Mouse (Mus musculus) lung, embryonic 14.5 days (tissue): ENCODE results near the gene Ccdc70. TPM values are rescaled to one million over a fixed set of nuclear protein-coding genes. Genes with fewer than 3 reads are reported as not detected.
"Not testable (repeated sequence)": the region's sequence is repeated elsewhere in the genome, so short reads cannot be mapped to it uniquely, and the experiment has no call there.

Experiments
- ATAC-seq: fragments of 200-750 bp; cut with Nextera tagmentation; 2 replicates; pipeline ENCODE4 v1.8.0; 2017; ENCODE audit warnings: mild to moderate bottlenecking, moderate TSS enrichment, moderate library complexity; ENCODE audit not compliant: insufficient read depth
- DNase-seq: peaks from one replicate; pipeline ENCODE4 v3.0.0-alpha.2; 2015
- H3K27ac ChIP-seq: fragments of 300-500 bp; sonication (generic); 2 replicates; pipeline ENCODE4 v1.5.1; 2014; ENCODE audit warnings: low read depth, mild to moderate bottlenecking, moderate library complexity
- H3K27me3 ChIP-seq: fragments of 300-500 bp; sonication (generic); 2 replicates; pipeline ENCODE4 v1.6.1; 2014; ENCODE audit warnings: low read length, control low read depth; ENCODE audit not compliant: insufficient read depth
- H3K36me3 ChIP-seq: fragments of 300-500 bp; sonication (generic); 2 replicates; pipeline ENCODE4 v1.6.1; 2014; ENCODE audit warnings: control low read depth; ENCODE audit not compliant: insufficient read depth
- H3K4me1 ChIP-seq: fragments of 300-500 bp; sonication (generic); 2 replicates; pipeline ENCODE4 v1.6.1; 2014; ENCODE audit warnings: antibody characterized with exemption, control low read depth; ENCODE audit not compliant: insufficient read depth
- H3K4me2 ChIP-seq: fragments of 300-500 bp; sonication (generic); 2 replicates; pipeline ENCODE4 v1.6.1; 2014; ENCODE audit warnings: mild to moderate bottlenecking
- H3K4me3 ChIP-seq: fragments of 300-500 bp; sonication (generic); 2 replicates; pipeline ENCODE4 v1.5.1; 2014; ENCODE audit warnings: low read depth, low read length
- H3K9ac ChIP-seq: fragments of 300-500 bp; sonication (generic); 2 replicates; pipeline ENCODE4 v1.6.1; 2014
- H3K9me3 ChIP-seq: fragments of 300-500 bp; sonication (generic); 2 replicates; pipeline ENCODE4 v1.6.1; 2016; ENCODE audit warnings: low read depth, low read length, control low read depth
- CTCF ChIP-seq: IDR thresholded peaks from 2 replicates; pipeline ENCODE4 v1.5.1; 2016; ENCODE audit warnings: antibody characterized with exemption, low read depth
- WGBS: fragments of 180-500 bp; shearing (Covaris S2); extraction: QIAGEN DNeasy Blood & Tissue Kit; methylation state at CpG from one replicate; pipeline ENCODE4 v1.1.7; 2014; 5-methylcytosine and 5-hydroxymethylcytosine counted together
- polyA plus RNA-seq: library from polyadenylated mRNA; unstranded; fragments of >200 nt; fragmentation: Nextera tagmentation; extraction: Ambion mirVana; gene quantifications from 2 replicates; pipeline ENCODE4 v1.2.1, GENCODE M21; 2014

Ccdc70 gene
- polyA plus RNA-seq: not detected in 2 replicates

- no peak for TF ChIP-seq CTCF
- DNase-seq (no peak), ATAC-seq (no peak)
- no peak within 1 kb of the TSS for H3K4me3 ChIP-seq
- no peak within 1 kb of the TSS for H3K9ac ChIP-seq
- H3K36me3 ChIP-seq: no peaks in the 10 kb centered on the region
- H3K27me3 ChIP-seq: no peaks in the 10 kb centered on the region
- no peaks in the 10 kb centered on the region for H3K9me3 ChIP-seq
- 73% methylated on average over 3 of the region's 3 CpGs for WGBS
- no peak within 1 kb of the TSS for H3K27ac ChIP-seq
- H3K4me1 ChIP-seq: no peaks in the 10 kb centered on the region
- H3K4me2 ChIP-seq: no peak within 1 kb of the TSS
Observed at GRCm38 (mm10) chr8:21969475-21969874, at the start of gene Ccdc70. Gene Ccdc70, plus strand, starts transcription at chr8:21969775.

GRCm38 (mm10) chr8:21930754-21931153 lies 38.8 kb upstream of the Ccdc70 start:
- H3K4me1 ChIP-seq, DNase-seq, H3K36me3 ChIP-seq, ATAC-seq, H3K4me2 ChIP-seq, H3K9me3 ChIP-seq, H3K27me3 ChIP-seq, H3K4me3 ChIP-seq, H3K9ac ChIP-seq, H3K27ac ChIP-seq: not testable (repeated sequence)
- WGBS: 78% methylated on average over 3 of the region's 3 CpGs

GRCm38 (mm10) chr8:21932610-21933009 lies 37.0 kb upstream of the Ccdc70 start, which contains the start of gene Defb15:
Gene Defb15, minus strand, starts transcription at chr8:21932710.
- H3K27me3 ChIP-seq: no peaks in the 10 kb centered on the region
- DNase-seq (no peak), ATAC-seq (no peak)
- no peak within 1 kb of the TSS for H3K4me2 ChIP-seq
- no peaks in the 10 kb centered on the region for H3K36me3 ChIP-seq
- no peak within 1 kb of the TSS for H3K9ac ChIP-seq
- no peak for TF ChIP-seq CTCF
- H3K9me3 ChIP-seq: no peaks in the 10 kb centered on the region
- 88% methylated on average over 6 of the region's 6 CpGs for WGBS
- no peaks in the 10 kb centered on the region for H3K4me1 ChIP-seq
- H3K4me3 ChIP-seq: no peak within 1 kb of the TSS
- no peak within 1 kb of the TSS for H3K27ac ChIP-seq

- not testable (repeated sequence) for H3K9ac ChIP-seq, H3K4me1 ChIP-seq, H3K27me3 ChIP-seq, H3K9me3 ChIP-seq, ATAC-seq, H3K27ac ChIP-seq, DNase-seq, H3K4me2 ChIP-seq, H3K4me3 ChIP-seq, H3K36me3 ChIP-seq
- WGBS: 81% methylated on average over 4 of the region's 4 CpGs
Observed at GRCm38 (mm10) chr8:21938052-21938451, 31.5 kb upstream of the Ccdc70 start, which contains the start of gene Defb35. Gene Defb35, plus strand, starts transcription at chr8:21938352.

- no peak for ATAC-seq
- WGBS: 83% methylated on average over 6 of the region's 6 CpGs
Observed at GRCm38 (mm10) chr8:21946462-21946861, 23.1 kb upstream of the Ccdc70 start, which contains the start of gene Defb13. Gene Defb13, plus strand, starts transcription at chr8:21946762.

GRCm38 (mm10) chr8:21947311-21948017 lies 22.1 kb upstream of the Ccdc70 start:
- no peak overlapping the region for H3K4me3 ChIP-seq
- no peak for TF ChIP-seq CTCF

More at GRCm38 (mm10) chr8:21946462-21946861, 23.1 kb upstream of the Ccdc70 start, which contains the start of gene Defb13:
- H3K36me3 ChIP-seq: no peaks in the 10 kb centered on the region
- H3K4me1 ChIP-seq: no peaks in the 10 kb centered on the region
- H3K9ac ChIP-seq: no peak within 1 kb of the TSS
- no peaks in the 10 kb centered on the region for H3K27me3 ChIP-seq
- H3K9me3 ChIP-seq: no peaks in the 10 kb centered on the region
- H3K27ac ChIP-seq: no peak within 1 kb of the TSS
- no peak within 1 kb of the TSS for H3K4me3 ChIP-seq
- no peak for DNase-seq
- no peak within 1 kb of the TSS for H3K4me2 ChIP-seq
- TF ChIP-seq CTCF: no peak

GRCm38 (mm10) chr8:21955321-21955720 lies 14.3 kb upstream of the Ccdc70 start:
- WGBS: 6% methylated on average over 9 of the region's 9 CpGs
- Histone ChIP-seq H3K36me3 (no peaks in the 10 kb centered on the region), H3K4me3 (no peak overlapping the region), H3K9ac (no peak overlapping the region), H3K4me1 (no peaks in the 10 kb centered on the region), H3K27ac (no peak overlapping the region), H3K27me3 (no peaks in the 10 kb centered on the region), H3K4me2 (no peak overlapping the region), H3K9me3 (no peaks in the 10 kb centered on the region)
- TF ChIP-seq CTCF: peak; percentile 82
- peak; percentile 82 for DNase-seq
- no peak for ATAC-seq

More at GRCm38 (mm10) chr8:21947311-21948017, 22.1 kb upstream of the Ccdc70 start:
- no peaks in the 10 kb centered on the region for H3K27me3 ChIP-seq
- DNase-seq (no peak), ATAC-seq (no peak)
- H3K9ac ChIP-seq: no peak overlapping the region
- no peak overlapping the region for H3K4me2 ChIP-seq
- no peak overlapping the region for H3K27ac ChIP-seq
- no peaks in the 10 kb centered on the region for H3K9me3 ChIP-seq
- no peaks in the 10 kb centered on the region for H3K36me3 ChIP-seq
- WGBS: 58% methylated on average over 9 of the region's 9 CpGs
- H3K4me1 ChIP-seq: no peaks in the 10 kb centered on the region
